Mouse (Mus musculus): Measurements from ENCODE around the gene Tpo. TPM values are rescaled to one million over a fixed set of nuclear protein-coding genes. Genes with fewer than 3 reads are reported as not detected.

The Tpo gene
- total and polyA plus RNA-seq, 2 experiments from 2014 or later, result 0.49 to 0.59 TPM

DNA sequence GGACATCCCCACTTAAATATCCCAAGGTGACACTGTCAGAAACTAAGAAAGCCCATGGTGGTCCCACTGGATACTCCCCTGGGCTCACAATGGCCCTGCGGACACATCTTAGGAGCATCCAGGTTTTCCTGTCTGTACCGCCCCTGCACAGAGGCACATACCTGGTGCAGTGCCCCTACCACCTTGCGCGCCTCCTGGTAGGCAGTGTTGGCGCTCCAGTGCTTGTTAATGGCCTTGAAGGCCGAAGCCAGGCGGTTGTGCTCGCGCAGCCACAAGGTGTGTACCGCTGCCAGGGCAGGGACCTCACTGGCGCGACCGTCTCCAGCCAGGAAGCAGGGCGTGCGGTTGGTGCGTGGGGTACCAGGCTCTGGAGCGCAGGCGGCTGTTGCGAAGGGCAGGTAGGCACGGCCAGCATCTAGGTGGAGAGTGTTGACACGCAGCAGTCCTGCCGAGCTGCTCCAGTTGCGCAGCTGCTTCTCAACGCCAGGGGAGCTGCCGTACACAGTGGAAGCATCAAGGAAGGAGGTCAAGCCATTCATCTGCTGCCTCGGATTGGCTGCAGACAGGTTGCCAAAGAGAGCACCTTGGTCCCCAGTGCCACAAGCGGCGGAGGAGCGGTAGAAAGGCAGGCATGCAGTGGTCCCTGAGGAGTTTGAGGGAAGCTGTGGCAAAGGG lies 29.4 kb downstream of the Tpo start:
- Histone ChIP-seq H3K4me3 (ENCODE audit: low read depth, low read length) (no peak overlapping the region), H3K4me2 (ENCODE audit: low read depth, low read length, poor library complexity, severe bottlenecking) (no peak overlapping the region), H3K36me3 (ENCODE audit: insufficient read depth, low read length) (no peaks in the 10 kb centered on the region), H3K27me3 (ENCODE audit: insufficient read depth, low read length) (no peaks in the 10 kb centered on the region), H3K9me3 (ENCODE audit: low read length) (no peaks in the 10 kb centered on the region), H3K9ac (replicated peaks; ENCODE audit: low read length, poor library complexity, severe bottlenecking) (no peak overlapping the region), H3K27ac (ENCODE audit: low read depth, low read length) (no peak overlapping the region), H3K4me1 (ENCODE audit: insufficient read depth, low read length) (no peaks in the 10 kb centered on the region)
- DNase-seq (ENCODE audit: low spot score), result peak; percentile 32
- WGBS, result 39% methylated on average over 29 of the region's 29 CpGs
- TF ChIP-seq CTCF (IDR thresholded peaks at IDR 0.05), result peak; percentile 63
- peak; percentile 71 for ATAC-seq (ENCODE audit: low FRiP score)

DNA sequence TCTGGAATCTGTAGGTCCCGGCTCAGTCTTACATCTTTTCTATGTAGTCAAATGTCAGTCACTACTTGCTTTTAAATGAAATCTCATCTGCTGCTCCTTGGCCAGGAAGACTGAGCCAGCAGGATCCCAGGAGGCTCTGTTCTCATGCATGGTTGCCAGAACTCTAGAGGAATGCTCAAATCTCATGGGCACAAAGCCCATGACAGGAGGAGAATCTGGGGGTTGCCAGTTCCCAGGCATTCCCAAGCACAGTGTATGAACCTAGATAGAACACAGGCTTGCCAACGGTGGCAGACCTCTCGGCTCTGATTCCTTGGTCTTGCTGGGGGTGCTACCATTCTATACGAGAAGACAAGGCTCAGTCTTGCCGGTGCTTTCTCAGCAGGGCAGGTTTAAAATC lies 40.3 kb downstream of the Tpo start:
- ATAC-seq (ENCODE audit: low FRiP score) (no peak), DNase-seq (ENCODE audit: low spot score) (no peak)
- no peaks in the 10 kb centered on the region for H3K9me3 ChIP-seq (ENCODE audit: low read length)
- no peaks in the 10 kb centered on the region for H3K27me3 ChIP-seq (ENCODE audit: insufficient read depth, low read length)
- no peak for TF ChIP-seq CTCF (IDR thresholded peaks at IDR 0.05)
- no peak overlapping the region for H3K4me2 ChIP-seq (ENCODE audit: low read depth, low read length, poor library complexity, severe bottlenecking)
- H3K36me3 ChIP-seq (ENCODE audit: insufficient read depth, low read length), result no peaks in the 10 kb centered on the region
- WGBS, result 82% methylated on average over 5 of the region's 5 CpGs
- no peak overlapping the region for H3K9ac ChIP-seq (replicated peaks; ENCODE audit: low read length, poor library complexity, severe bottlenecking)
- H3K27ac ChIP-seq (ENCODE audit: low read depth, low read length), result no peak overlapping the region
- H3K4me3 ChIP-seq (ENCODE audit: low read depth, low read length), result no peak overlapping the region
- H3K4me1 ChIP-seq (ENCODE audit: insufficient read depth, low read length), result no peaks in the 10 kb centered on the region

DNA sequence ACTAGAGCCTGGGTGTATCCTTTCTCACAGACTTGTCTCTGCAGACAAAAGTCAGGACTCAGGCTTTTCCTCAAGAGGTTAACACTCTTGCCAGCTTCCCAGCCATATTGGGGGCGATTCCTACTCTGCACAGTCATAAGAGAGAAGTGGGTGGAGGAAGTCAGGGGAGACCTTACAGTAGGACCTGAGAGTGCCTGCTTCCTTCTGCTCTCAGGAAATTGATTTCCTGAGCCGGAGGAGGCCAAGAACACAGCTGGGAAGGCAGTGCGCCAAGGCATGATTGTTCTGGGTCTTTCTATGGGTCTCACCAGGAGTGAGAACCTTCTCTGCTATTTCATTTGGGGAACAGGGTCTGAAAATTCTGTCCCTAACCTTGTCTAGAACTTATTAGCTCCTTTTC lies 48.5 kb downstream of the Tpo start:
- no peak overlapping the region for H3K27ac ChIP-seq (ENCODE audit: low read depth, low read length)
- no peak overlapping the region for H3K4me2 ChIP-seq (ENCODE audit: low read depth, low read length, poor library complexity, severe bottlenecking)
- ATAC-seq (ENCODE audit: low FRiP score) (no peak), DNase-seq (ENCODE audit: low spot score) (no peak)
- H3K9me3 ChIP-seq (ENCODE audit: low read length), result no peaks in the 10 kb centered on the region
- no peak overlapping the region for H3K9ac ChIP-seq (replicated peaks; ENCODE audit: low read length, poor library complexity, severe bottlenecking)
- H3K4me1 ChIP-seq (ENCODE audit: insufficient read depth, low read length), result no peaks in the 10 kb centered on the region
- H3K4me3 ChIP-seq (ENCODE audit: low read depth, low read length), result no peak overlapping the region
- no peak for TF ChIP-seq CTCF (IDR thresholded peaks at IDR 0.05)
- no peaks in the 10 kb centered on the region for H3K36me3 ChIP-seq (ENCODE audit: insufficient read depth, low read length)
- no peaks in the 10 kb centered on the region for H3K27me3 ChIP-seq (ENCODE audit: insufficient read depth, low read length)
- 82% methylated on average over 3 of the region's 3 CpGs for whole genome bisulfite sequencing

DNA sequence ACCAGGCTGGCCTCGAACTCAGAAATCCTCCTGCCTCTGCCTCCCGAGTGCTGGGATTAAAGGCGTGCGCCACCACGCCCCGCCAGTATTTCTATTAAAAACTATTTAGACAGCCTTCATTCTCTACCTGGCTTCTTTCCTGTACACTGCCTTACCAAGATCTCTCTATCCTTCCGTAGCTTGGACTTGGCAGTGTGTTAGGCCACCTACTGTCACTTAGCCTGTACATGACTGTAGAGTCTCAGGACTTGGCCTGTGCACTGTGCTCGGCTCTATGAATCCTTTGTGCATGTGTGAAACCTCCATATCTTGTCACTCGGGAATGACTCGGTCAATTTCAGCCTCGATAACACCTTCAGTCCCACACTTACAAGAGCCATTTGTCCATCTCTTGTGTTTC lies 55.4 kb downstream of the Tpo start:
- Histone ChIP-seq H3K9me3 (ENCODE audit: low read length) (no peaks in the 10 kb centered on the region), H3K27me3 (ENCODE audit: insufficient read depth, low read length) (no peaks in the 10 kb centered on the region), H3K9ac (replicated peaks; ENCODE audit: low read length, poor library complexity, severe bottlenecking) (no peak overlapping the region), H3K36me3 (ENCODE audit: insufficient read depth, low read length) (no peaks in the 10 kb centered on the region), H3K4me2 (ENCODE audit: low read depth, low read length, poor library complexity, severe bottlenecking) (no peak overlapping the region), H3K4me1 (ENCODE audit: insufficient read depth, low read length) (0 out of 2 replicates have a peak, but pooled peaks cover 3% of the 10 kb centered on the region), H3K4me3 (ENCODE audit: low read depth, low read length) (no peak overlapping the region), H3K27ac (ENCODE audit: low read depth, low read length) (no peak overlapping the region)
- no peak for TF ChIP-seq CTCF (IDR thresholded peaks at IDR 0.05)
- DNase-seq (ENCODE audit: low spot score) (no peak), ATAC-seq (ENCODE audit: low FRiP score) (no peak)
- WGBS, result 96% methylated on average over 10 of the region's 11 CpGs

DNA sequence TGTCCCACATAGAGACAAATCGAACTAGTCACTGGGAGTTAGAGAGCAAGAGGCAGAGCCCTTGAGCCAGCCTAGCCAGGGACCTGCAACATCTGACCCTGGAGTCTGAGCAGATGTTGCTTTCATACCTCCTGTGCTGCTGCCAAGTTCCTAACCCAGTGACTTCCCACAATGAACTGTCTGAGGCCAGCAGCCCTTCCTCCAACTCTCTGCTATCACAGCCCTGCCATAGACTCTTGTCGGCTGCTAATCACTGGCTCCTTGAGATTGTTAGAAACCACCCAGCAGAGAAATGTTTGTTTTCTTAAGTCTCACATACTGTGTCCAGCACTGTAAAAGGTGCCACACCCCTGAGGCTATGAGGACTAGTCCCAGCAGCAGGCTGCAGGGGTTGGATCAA lies 56.1 kb downstream of the Tpo start:
- Histone ChIP-seq H3K27ac (ENCODE audit: low read depth, low read length) (no peak overlapping the region), H3K4me2 (ENCODE audit: low read depth, low read length, poor library complexity, severe bottlenecking) (no peak overlapping the region), H3K4me3 (ENCODE audit: low read depth, low read length) (no peak overlapping the region), H3K27me3 (ENCODE audit: insufficient read depth, low read length) (no peaks in the 10 kb centered on the region), H3K4me1 (ENCODE audit: insufficient read depth, low read length) (0 out of 2 replicates have a peak, but pooled peaks cover 3% of the 10 kb centered on the region), H3K9ac (replicated peaks; ENCODE audit: low read length, poor library complexity, severe bottlenecking) (no peak overlapping the region), H3K36me3 (ENCODE audit: insufficient read depth, low read length) (no peaks in the 10 kb centered on the region), H3K9me3 (ENCODE audit: low read length) (no peaks in the 10 kb centered on the region)
- no peak for DNase-seq (ENCODE audit: low spot score)
- TF ChIP-seq CTCF (IDR thresholded peaks at IDR 0.05), result no peak
- ATAC-seq (ENCODE audit: low FRiP score), result no peak
- 79% methylated on average over 2 of the region's 2 CpGs for whole genome bisulfite sequencing

DNA sequence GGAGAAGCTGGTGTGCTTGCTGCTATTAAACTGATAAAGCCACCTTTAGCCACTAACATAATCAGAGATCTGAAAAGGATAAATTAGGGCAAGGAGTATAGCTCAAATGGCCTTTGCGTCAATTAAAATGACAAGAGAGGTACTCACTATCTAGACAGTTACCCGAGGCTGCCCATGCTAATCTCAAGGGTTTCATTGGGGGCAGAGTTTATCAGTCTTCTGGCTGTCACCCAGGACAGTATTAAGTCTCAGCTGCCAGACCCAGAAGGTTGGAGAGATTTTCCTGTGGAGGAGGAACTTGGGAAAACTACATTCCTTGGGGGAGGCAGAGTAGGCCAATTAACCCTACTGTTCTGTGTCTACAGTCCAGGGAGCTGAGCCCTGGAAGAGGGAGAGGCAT lies 63.1 kb downstream of the Tpo start:
- ATAC-seq (ENCODE audit: low FRiP score) (no peak), DNase-seq (ENCODE audit: low spot score) (no peak)
- 81% methylated on average over 2 of the region's 2 CpGs for WGBS
- H3K9me3 ChIP-seq (ENCODE audit: low read length), result no peaks in the 10 kb centered on the region
- no peak overlapping the region for H3K4me3 ChIP-seq (ENCODE audit: low read depth, low read length)
- no peak overlapping the region for H3K27ac ChIP-seq (ENCODE audit: low read depth, low read length)
- no peak overlapping the region for H3K9ac ChIP-seq (replicated peaks; ENCODE audit: low read length, poor library complexity, severe bottlenecking)
- no peaks in the 10 kb centered on the region for H3K27me3 ChIP-seq (ENCODE audit: insufficient read depth, low read length)
- H3K4me2 ChIP-seq (ENCODE audit: low read depth, low read length, poor library complexity, severe bottlenecking), result no peak overlapping the region
- no peak for TF ChIP-seq CTCF (IDR thresholded peaks at IDR 0.05)
- no peaks in the 10 kb centered on the region for H3K36me3 ChIP-seq (ENCODE audit: insufficient read depth, low read length)
- no peaks in the 10 kb centered on the region for H3K4me1 ChIP-seq (ENCODE audit: insufficient read depth, low read length)

Measured in midbrain, postnatal 0 days (tissue).